In genomic region chr8:122155082-122155643, GRCm38 (mm10) we compare ENCODE assay signal across 14 mouse cellular contexts.
A peak's percentile ranks its signal among the peaks of the same experiment; 100 is the strongest.
DNase-seq lines count a peak whose midpoint lies in the region; ATAC-seq and TF ChIP-seq lines count a peak whose summit lies in the region.
"Had no signal": no experiment of that assay in that cellular context is flagged by ENCODE, and none has a peak within 500 bp of the region (broad histone marks: within the 10 kb centered on the region; RNA-seq: fewer than 3 reads in every experiment).

No protein-coding gene starts in this region.

- no peaks in the 10 kb centered on the region for H3K79me3 ChIP-seq in C2C12 (ENCODE audit: low read depth)

- no peak for ATAC-seq in kidney, postnatal 0 days (replicated peaks; ENCODE audit: low FRiP score, low read depth)
- no peak for ATAC-seq in megakaryocyte, adult 5-6 weeks (ENCODE audit: poor library complexity, severe bottlenecking)
- ATAC-seq: hindbrain, embryonic 16.5 days; midbrain, embryonic 15.5 days had no signal

- peak overlapping the region; percentile 16 for H3ac ChIP-seq in C2C12 (ENCODE audit: control insufficient read depth, insufficient read length, low read depth)

- H3K9ac ChIP-seq in kidney, postnatal 0 days (ENCODE audit: low read depth, low read length), result no peak overlapping the region
- H3K9ac ChIP-seq: embryonic facial prominence, embryonic 12.5 days; midbrain, embryonic 15.5 days had no signal

- H3K9me3 ChIP-seq in kidney, postnatal 0 days (replicated peaks; ENCODE audit: low read length), result no peaks in the 10 kb centered on the region
- H3K9me3 ChIP-seq: embryonic facial prominence, embryonic 12.5 days; midbrain, embryonic 15.5 days had no signal

- no peaks in the 10 kb centered on the region for H3K4me1 ChIP-seq in kidney, postnatal 0 days (replicated peaks; ENCODE audit: insufficient read depth, low read length)
- peaks cover 18% of the 10 kb centered on the region for H3K4me1 ChIP-seq in embryonic fibroblast, embryonic 13.5 days (ENCODE audit: control insufficient read depth, insufficient read depth, low read length)
- H3K4me1 ChIP-seq: midbrain, embryonic 15.5 days had no signal

- TF ChIP-seq CTCF in kidney, postnatal 0 days (IDR thresholded peaks at IDR 0.05; ENCODE audit: low read depth), result no peak
- no peak for TF ChIP-seq CTCF in C2C12 (IDR thresholded peaks at IDR 0.05; ENCODE audit: control insufficient read depth, insufficient read depth, insufficient read length)
- no peak for TF ChIP-seq CTCF in embryonic fibroblast, embryonic 13.5 days (IDR thresholded peaks at IDR 0.05; ENCODE audit: borderline replicate concordance, insufficient read depth, low read length)

- H3K27me3 ChIP-seq in kidney, postnatal 0 days (ENCODE audit: insufficient read depth, low read length), result no peaks in the 10 kb centered on the region
- H3K27me3 ChIP-seq in C2C12 (ENCODE audit: control insufficient read depth, insufficient read depth, insufficient read length), result no peaks in the 10 kb centered on the region
- H3K27me3 ChIP-seq: embryonic facial prominence, embryonic 12.5 days; midbrain, embryonic 15.5 days had no signal

- no peak overlapping the region for H3K4me3 ChIP-seq in kidney, postnatal 0 days (replicated peaks; ENCODE audit: low read depth, low read length)
- no peak overlapping the region for H3K4me3 ChIP-seq in C2C12 (ENCODE audit: insufficient read depth, poor library complexity, severe bottlenecking)
- H3K4me3 ChIP-seq in embryonic fibroblast, embryonic 13.5 days (ENCODE audit: insufficient read depth, low read length), result no peak overlapping the region
- H3K4me3 ChIP-seq: embryonic facial prominence, embryonic 12.5 days; midbrain, embryonic 15.5 days had no signal

- H3K4me2 ChIP-seq in kidney, postnatal 0 days (ENCODE audit: low read length), result no peak overlapping the region
- H3K4me2 ChIP-seq: embryonic facial prominence, embryonic 12.5 days; midbrain, embryonic 15.5 days had no signal

- no peak for TF ChIP-seq POLR2A in embryonic fibroblast, embryonic 13.5 days (IDR thresholded peaks at IDR 0.05; ENCODE audit: low read depth, low read length)

- no peaks in the 10 kb centered on the region for H3K36me3 ChIP-seq in kidney, postnatal 0 days (ENCODE audit: insufficient read depth, low read length)
- no peaks in the 10 kb centered on the region for H3K36me3 ChIP-seq in C2C12 (ENCODE audit: control insufficient read depth, insufficient read depth)
- H3K36me3 ChIP-seq: embryonic facial prominence, embryonic 12.5 days; midbrain, embryonic 15.5 days had no signal

- no peaks in the 10 kb centered on the region for H3K79me2 ChIP-seq in C2C12 (ENCODE audit: control insufficient read depth, insufficient read depth)

- DNase-seq in kidney, postnatal 0 days (ENCODE audit: low spot score), result peak; percentile 20
- DNase-seq in kidney, adult 11 months, result no peak
- peak; percentile 50 for DNase-seq in NIH3T3 (ENCODE audit: low read depth)
- no peak for DNase-seq in c-Kit-positive CD71-positive TER-119-positive erythroid progenitor cells, embryonic 14.5 days (ENCODE audit: low spot score)
- DNase-seq in adrenal gland, postnatal 25 days, result no peak
- DNase-seq: cerebellum, adult 8-10 months; kidney, postnatal 25 days; right cerebral cortex, adult 18-20 months had no signal

- no peak overlapping the region for H3K27ac ChIP-seq in kidney, postnatal 0 days
- H3K27ac ChIP-seq in embryonic fibroblast, embryonic 13.5 days (ENCODE audit: insufficient read depth, low read length), result peak overlapping the region; percentile 23; the same call in 1 of the 2 replicates
- H3K27ac ChIP-seq: embryonic facial prominence, embryonic 12.5 days; midbrain, embryonic 15.5 days had no signal

- WGBS in kidney, postnatal 0 days, result 34% methylated on average over 10 of the region's 10 CpGs

TF ChIP-seq in C2C12, 6 proteins besides CTCF, POLR2A, EP300 and RAD21:
- TF ChIP-seq MYOG (IDR thresholded peaks at IDR 0.05; ENCODE audit: control insufficient read depth, extremely low read depth, insufficient read length), result no peak

Comparison
In these comparisons a context has a peak if more than half of its experiments do, and no peak if none do; other contexts are left out.
1. DNase-seq: peak in kidney, postnatal 0 days (single experiment) and NIH3T3 (single experiment); none in kidney, adult 11 months (single experiment), c-Kit-positive CD71-positive TER-119-positive erythroid progenitor cells, embryonic 14.5 days (single experiment) and adrenal gland, postnatal 25 days (single experiment).